Mouse (Mus musculus): ENCODE data around the gene Lrrc37a. TPM values are rescaled to one million over a fixed set of nuclear protein-coding genes. Genes with fewer than 3 reads are reported as not detected.

Lrrc37a gene
- total and polyA plus RNA-seq, 3 experiments, result not detected

Other genes with a start within 250 kb of the Lrrc37a start
- gene Map3k14, start 237.1 kb downstream of the Lrrc37a start, total RNA-seq (2021), result 1 to 10 TPM; 5.3 to 9.7 TPM
- gene Map3k14, start 237.1 kb downstream of the Lrrc37a start, polyA plus RNA-seq (2012; rRNA removed), result 12.6 and 18.2 TPM in 2 replicates
- 10 to 100 TPM; 10.3 to 12.2 TPM for gene Arhgap27, start 140.9 kb downstream of the Lrrc37a start, total RNA-seq (2021)
- 34.7 and 42.5 TPM in 2 replicates for gene Arhgap27, start 140.9 kb downstream of the Lrrc37a start, polyA plus RNA-seq (2012; rRNA removed)
- 10 to 100 TPM; 19.7 to 21.2 TPM for gene Plekhm1, start 91.9 kb downstream of the Lrrc37a start, total RNA-seq (2021)
- gene Plekhm1, start 91.9 kb downstream of the Lrrc37a start, polyA plus RNA-seq (2012; rRNA removed), result 18.6 and 18.8 TPM in 2 replicates
- not detected for gene Gm884, start 116.5 kb upstream of the Lrrc37a start, total RNA-seq (2021)
- gene Gm884, start 116.5 kb upstream of the Lrrc37a start, polyA plus RNA-seq (2012; rRNA removed), result not detected in 2 replicates
- not detected for gene Lyzl6, start 134.3 kb upstream of the Lrrc37a start, total RNA-seq (2021)
- gene Lyzl6, start 134.3 kb upstream of the Lrrc37a start, polyA plus RNA-seq (2012; rRNA removed), result not detected in 2 replicates
- gene Rprml, start 145.0 kb upstream of the Lrrc37a start, total RNA-seq (2021), result under 1 TPM in 1 of 2 experiments, not detected in 1; 0.48 TPM
- gene Rprml, start 145.0 kb upstream of the Lrrc37a start, polyA plus RNA-seq (2012; rRNA removed), result 1.1 and 1.2 TPM in 2 replicates
- 100 to 1,000 TPM in 1 of 2 experiments, 10 to 100 TPM in 1; 82.7 to 101 TPM for gene Gosr2, start 193.3 kb upstream of the Lrrc37a start, total RNA-seq (2021)
- 56.3 and 76.7 TPM in 2 replicates for gene Gosr2, start 193.3 kb upstream of the Lrrc37a start, polyA plus RNA-seq (2012; rRNA removed)
- gene Wnt9b, start 245.2 kb upstream of the Lrrc37a start, total RNA-seq (2021), result under 1 TPM; 0.09 to 0.45 TPM
- gene Wnt9b, start 245.2 kb upstream of the Lrrc37a start, polyA plus RNA-seq (2012; rRNA removed), result 0.40 and 0.47 TPM in 2 replicates